Mouse (Mus musculus): Measurements from ENCODE around the gene Sipa1l1. TPM values are rescaled to one million over a fixed set of nuclear protein-coding genes. Genes with fewer than 3 reads are reported as not detected.

Sipa1l1 gene
- total RNA-seq, 1 experiment from 2014 or later = 31.5 TPM

GRCm38 (mm10) chr12:82334550-82334949 lies 165.4 kb downstream of the Sipa1l1 start:
- DNase-seq = no peak

GRCm38 (mm10) chr12:82335095-82335494 lies 166.0 kb downstream of the Sipa1l1 start:
- no peak for DNase-seq

GRCm38 (mm10) chr12:82338550-82338949 lies 169.4 kb downstream of the Sipa1l1 start:
- no peak for DNase-seq

GRCm38 (mm10) chr12:82339221-82339861 lies 170.2 kb downstream of the Sipa1l1 start:
- DNase-seq = peak; percentile 44

- no peak for DNase-seq
These were observed 171.2 kb downstream of the Sipa1l1 start for GRCm38 (mm10) chr12:82340196-82340918.

GRCm38 (mm10) chr12:82341181-82341580 lies 172.1 kb downstream of the Sipa1l1 start:
- DNase-seq = no peak

- DNase-seq = no peak
These were observed 172.6 kb downstream of the Sipa1l1 start for GRCm38 (mm10) chr12:82341696-82342095.

GRCm38 (mm10) chr12:82350082-82350481 lies 181.0 kb downstream of the Sipa1l1 start:
- no peak for DNase-seq

- peak; percentile 33 for DNase-seq
These were observed 181.8 kb downstream of the Sipa1l1 start for GRCm38 (mm10) chr12:82350891-82351290.

- DNase-seq = no peak
These were observed 184.5 kb downstream of the Sipa1l1 start for GRCm38 (mm10) chr12:82353660-82354059.

GRCm38 (mm10) chr12:82355419-82356149 lies 186.5 kb downstream of the Sipa1l1 start:
- DNase-seq = no peak

- DNase-seq = no peak
These were observed 187.4 kb downstream of the Sipa1l1 start for GRCm38 (mm10) chr12:82356476-82356875.

- no peak for DNase-seq
These were observed 188.3 kb downstream of the Sipa1l1 start for GRCm38 (mm10) chr12:82357431-82357830.

- no peak for DNase-seq
These were observed 193.7 kb downstream of the Sipa1l1 start for GRCm38 (mm10) chr12:82362796-82363195.

- no peak for DNase-seq
These were observed 195.1 kb downstream of the Sipa1l1 start for GRCm38 (mm10) chr12:82364186-82364585.

- no peak for DNase-seq
These were observed 196.3 kb downstream of the Sipa1l1 start for GRCm38 (mm10) chr12:82365276-82365875.

- DNase-seq = no peak
These were observed 197.6 kb downstream of the Sipa1l1 start for GRCm38 (mm10) chr12:82366754-82367153.

- DNase-seq = no peak
These were observed 198.2 kb downstream of the Sipa1l1 start for GRCm38 (mm10) chr12:82367345-82367744.

GRCm38 (mm10) chr12:82367986-82368385 lies 198.9 kb downstream of the Sipa1l1 start:
- no peak for DNase-seq

GRCm38 (mm10) chr12:82369402-82370160 lies 200.5 kb downstream of the Sipa1l1 start:
- DNase-seq = no peak

GRCm38 (mm10) chr12:82371266-82371665 lies 202.1 kb downstream of the Sipa1l1 start:
- DNase-seq = no peak

- DNase-seq = no peak
These were observed 204.9 kb downstream of the Sipa1l1 start for GRCm38 (mm10) chr12:82374020-82374419.

Data from adrenal gland, postnatal 14 days (tissue).